Mouse (Mus musculus): ENCODE measurements around the gene Nxnl2. TPM values are rescaled to one million over a fixed set of nuclear protein-coding genes. Genes with fewer than 3 reads are reported as not detected.

Nxnl2 gene
- polyA plus RNA-seq, 1 experiment: 0.31 TPM

- TF ChIP-seq POLR2A (IDR thresholded peaks at IDR 0.05; ENCODE audit: extremely low read depth, insufficient read depth, low read length) (no peak), CTCF (IDR thresholded peaks at IDR 0.05; ENCODE audit: extremely low read depth, insufficient read depth, low read length) (no peak)
- H3K4me1 ChIP-seq (ENCODE audit: control insufficient read depth, insufficient read depth, low read length): peaks cover 8% of the 10 kb centered on the region
- H3K27ac ChIP-seq (ENCODE audit: insufficient read depth, low read length): no peak overlapping the region
- no peak overlapping the region for H3K4me3 ChIP-seq (ENCODE audit: insufficient read depth, low read length)
These were observed 33.2 kb upstream of the Nxnl2 start for GRCm38 (mm10) chr13:51137702-51138031.

DNA sequence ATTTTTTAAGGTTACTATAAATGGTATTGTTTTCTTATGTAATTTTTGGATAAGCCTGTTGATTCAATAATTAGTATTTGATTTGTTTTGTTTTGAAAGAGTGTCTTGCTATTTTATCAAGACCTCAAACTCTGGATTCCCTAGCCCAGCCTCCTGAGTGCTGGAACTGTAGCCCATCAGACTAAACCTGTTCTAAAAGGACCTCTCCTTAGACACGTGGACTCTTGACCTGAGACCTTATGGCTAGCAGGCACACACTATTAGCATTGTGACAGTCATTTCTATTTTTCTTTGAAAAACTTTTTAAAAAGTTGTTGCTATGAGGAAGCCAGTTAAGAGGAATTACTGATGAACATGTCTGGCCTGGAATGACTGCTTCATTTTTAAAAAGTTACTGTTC, 23.7 kb upstream of the Nxnl2 start:
- TF ChIP-seq POLR2A (IDR thresholded peaks at IDR 0.05; ENCODE audit: extremely low read depth, insufficient read depth, low read length): no peak
- TF ChIP-seq CTCF (IDR thresholded peaks at IDR 0.05; ENCODE audit: extremely low read depth, insufficient read depth, low read length): no peak
- Histone ChIP-seq H3K4me1 (ENCODE audit: control insufficient read depth, insufficient read depth, low read length) (peaks cover 4% of the 10 kb centered on the region; the same call in 1 of the 2 replicates), H3K27ac (ENCODE audit: insufficient read depth, low read length) (no peak overlapping the region), H3K4me3 (ENCODE audit: insufficient read depth, low read length) (no peak overlapping the region)

- Histone ChIP-seq H3K4me3 (ENCODE audit: insufficient read depth, low read length) (no peak overlapping the region), H3K4me1 (ENCODE audit: control insufficient read depth, insufficient read depth, low read length) (no peaks in the 10 kb centered on the region), H3K27ac (ENCODE audit: insufficient read depth, low read length) (no peak overlapping the region)
- no peak for TF ChIP-seq POLR2A (IDR thresholded peaks at IDR 0.05; ENCODE audit: extremely low read depth, insufficient read depth, low read length)
- TF ChIP-seq CTCF (IDR thresholded peaks at IDR 0.05; ENCODE audit: extremely low read depth, insufficient read depth, low read length): no peak
These were observed 17.7 kb upstream of the Nxnl2 start for GRCm38 (mm10) chr13:51152966-51153669.

DNA sequence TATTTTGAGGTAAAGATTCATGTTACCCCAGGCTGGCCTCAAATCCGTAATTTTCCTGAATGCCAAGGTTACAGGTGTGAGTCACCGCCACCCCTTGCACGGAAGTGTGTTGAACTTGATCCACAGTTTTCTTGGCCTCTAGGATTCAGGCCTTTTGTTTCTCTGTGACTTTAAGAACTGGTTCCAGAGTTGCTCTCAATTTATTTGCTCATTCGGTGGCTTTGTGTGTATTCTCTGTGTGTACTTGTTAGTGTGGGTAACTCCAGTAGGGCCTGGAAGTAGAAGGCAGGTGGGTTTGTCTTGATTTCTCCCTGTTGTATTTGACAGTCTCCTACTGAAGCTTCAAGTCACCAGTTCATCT, 17.2 kb upstream of the Nxnl2 start:
- Histone ChIP-seq H3K27ac (ENCODE audit: insufficient read depth, low read length) (no peak overlapping the region), H3K4me3 (ENCODE audit: insufficient read depth, low read length) (no peak overlapping the region), H3K4me1 (ENCODE audit: control insufficient read depth, insufficient read depth, low read length) (no peaks in the 10 kb centered on the region)
- no peak for TF ChIP-seq POLR2A (IDR thresholded peaks at IDR 0.05; ENCODE audit: extremely low read depth, insufficient read depth, low read length)
- no peak for TF ChIP-seq CTCF (IDR thresholded peaks at IDR 0.05; ENCODE audit: extremely low read depth, insufficient read depth, low read length)

GRCm38 (mm10) chr13:51155178-51156013, 15.4 kb upstream of the Nxnl2 start:
- no peaks in the 10 kb centered on the region for H3K4me1 ChIP-seq (ENCODE audit: control insufficient read depth, insufficient read depth, low read length)
- no peak overlapping the region for H3K4me3 ChIP-seq (ENCODE audit: insufficient read depth, low read length)
- no peak overlapping the region for H3K27ac ChIP-seq (ENCODE audit: insufficient read depth, low read length)
- TF ChIP-seq CTCF (IDR thresholded peaks at IDR 0.05; ENCODE audit: extremely low read depth, insufficient read depth, low read length) (no peak), POLR2A (IDR thresholded peaks at IDR 0.05; ENCODE audit: extremely low read depth, insufficient read depth, low read length) (no peak)

GRCm38 (mm10) chr13:51156014-51156386, 14.8 kb upstream of the Nxnl2 start:
- no peak overlapping the region for H3K27ac ChIP-seq (ENCODE audit: insufficient read depth, low read length)
- no peak overlapping the region for H3K4me3 ChIP-seq (ENCODE audit: insufficient read depth, low read length)
- TF ChIP-seq POLR2A (IDR thresholded peaks at IDR 0.05; ENCODE audit: extremely low read depth, insufficient read depth, low read length) (no peak), CTCF (IDR thresholded peaks at IDR 0.05; ENCODE audit: extremely low read depth, insufficient read depth, low read length) (no peak)
- no peaks in the 10 kb centered on the region for H3K4me1 ChIP-seq (ENCODE audit: control insufficient read depth, insufficient read depth, low read length)

DNA sequence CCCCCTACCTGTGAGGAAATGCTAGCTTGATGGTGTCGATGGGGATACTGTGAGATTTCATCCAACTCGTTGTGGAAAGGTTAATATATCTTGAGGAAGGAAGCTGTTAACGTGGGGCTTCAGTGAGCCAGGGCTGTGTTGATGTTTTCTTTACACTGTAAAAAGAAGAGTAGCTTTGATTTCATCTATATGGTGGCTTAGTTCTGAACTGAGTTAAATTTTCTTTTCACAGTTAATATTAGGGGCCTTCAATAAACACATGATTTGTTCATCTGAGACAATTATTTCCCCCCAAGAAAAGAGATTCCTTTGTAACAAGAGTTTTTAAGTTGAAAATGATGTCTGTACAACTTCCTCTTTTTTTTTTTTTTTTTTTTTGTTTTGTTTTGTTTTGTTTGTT, 13.5 kb upstream of the Nxnl2 start:
- TF ChIP-seq POLR2A (IDR thresholded peaks at IDR 0.05; ENCODE audit: extremely low read depth, insufficient read depth, low read length) (no peak), CTCF (IDR thresholded peaks at IDR 0.05; ENCODE audit: extremely low read depth, insufficient read depth, low read length) (no peak)
- Histone ChIP-seq H3K27ac (ENCODE audit: insufficient read depth, low read length) (no peak overlapping the region), H3K4me1 (ENCODE audit: control insufficient read depth, insufficient read depth, low read length) (peaks cover 4% of the 10 kb centered on the region; the same call in 1 of the 2 replicates), H3K4me3 (ENCODE audit: insufficient read depth, low read length) (no peak overlapping the region)

GRCm38 (mm10) chr13:51161672-51162071, 9.2 kb upstream of the Nxnl2 start:
- no peak for TF ChIP-seq CTCF (IDR thresholded peaks at IDR 0.05; ENCODE audit: extremely low read depth, insufficient read depth, low read length)
- TF ChIP-seq POLR2A (IDR thresholded peaks at IDR 0.05; ENCODE audit: extremely low read depth, insufficient read depth, low read length): no peak
- peaks cover 5% of the 10 kb centered on the region; the same call in 1 of the 2 replicates for H3K4me1 ChIP-seq (ENCODE audit: control insufficient read depth, insufficient read depth, low read length)
- no peak overlapping the region for H3K4me3 ChIP-seq (ENCODE audit: insufficient read depth, low read length)

GRCm38 (mm10) chr13:51162246-51162645, 8.6 kb upstream of the Nxnl2 start:
- Histone ChIP-seq H3K4me3 (ENCODE audit: insufficient read depth, low read length) (no peak overlapping the region), H3K4me1 (ENCODE audit: control insufficient read depth, insufficient read depth, low read length) (peaks cover 5% of the 10 kb centered on the region; the same call in 1 of the 2 replicates), H3K27ac (ENCODE audit: insufficient read depth, low read length) (no peak overlapping the region)
- TF ChIP-seq POLR2A (IDR thresholded peaks at IDR 0.05; ENCODE audit: extremely low read depth, insufficient read depth, low read length): no peak
- no peak for TF ChIP-seq CTCF (IDR thresholded peaks at IDR 0.05; ENCODE audit: extremely low read depth, insufficient read depth, low read length)

More at GRCm38 (mm10) chr13:51161672-51162071, 9.2 kb upstream of the Nxnl2 start:
- no peak overlapping the region for H3K27ac ChIP-seq (ENCODE audit: insufficient read depth, low read length)

DNA sequence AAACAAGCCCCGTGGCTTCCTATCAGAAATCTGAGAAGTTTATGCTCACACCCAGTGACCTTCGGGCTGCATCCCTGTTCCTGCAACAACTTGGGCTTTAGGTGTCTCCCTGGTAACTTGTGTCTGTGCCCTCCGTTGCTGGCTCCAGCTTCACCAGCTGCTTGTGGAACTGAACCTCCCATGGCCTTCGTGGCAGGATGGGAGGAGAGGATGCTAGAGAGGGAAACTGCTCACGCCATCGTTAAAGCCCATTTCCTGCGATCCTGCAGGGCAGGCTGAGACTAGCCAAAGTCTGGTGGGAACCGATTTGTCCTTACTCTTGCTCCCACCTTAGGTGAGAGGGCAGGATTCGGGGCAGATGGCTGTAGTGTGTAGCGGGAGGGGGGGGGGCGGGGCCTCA, 4.1 kb upstream of the Nxnl2 start:
- H3K27ac ChIP-seq (ENCODE audit: insufficient read depth, low read length): no peak overlapping the region
- TF ChIP-seq CTCF (IDR thresholded peaks at IDR 0.05; ENCODE audit: extremely low read depth, insufficient read depth, low read length) (no peak), POLR2A (IDR thresholded peaks at IDR 0.05; ENCODE audit: extremely low read depth, insufficient read depth, low read length) (no peak)
- H3K4me3 ChIP-seq (ENCODE audit: insufficient read depth, low read length): no peak overlapping the region
- H3K4me1 ChIP-seq (ENCODE audit: control insufficient read depth, insufficient read depth, low read length): peaks cover 5% of the 10 kb centered on the region; the same call in 1 of the 2 replicates
